Mouse (Mus musculus) kidney, adult 2 months (tissue): ENCODE results near the gene Gdf3. TPM values are rescaled to one million over a fixed set of nuclear protein-coding genes. Genes with fewer than 3 reads are reported as not detected.

Experiments used
- DNase-seq: peaks from one replicate; pipeline ENCODE4 v3.0.0; 2021
- H3K27ac ChIP-seq: fragments of 200-500 bp; 2 replicates; pipeline ENCODE4 v1.5.1; 2012; ENCODE audit warnings: low read depth, low read length, control low read depth, inconsistent platforms; ENCODE audit not compliant: insufficient read depth
- H3K27me3 ChIP-seq: fragments of 200-500 bp; replicated peaks from 2 replicates; pipeline ENCODE4 v1.6.1; 2012; ENCODE audit warnings: mild to moderate bottlenecking, moderate library complexity, low read length, inconsistent platforms; ENCODE audit not compliant: control insufficient read depth, insufficient read depth
- H3K36me3 ChIP-seq: fragments of 200-500 bp; 2 replicates; pipeline ENCODE4 v1.6.1; 2012; ENCODE audit warnings: mild to moderate bottlenecking, moderate library complexity, low read length, inconsistent platforms; ENCODE audit not compliant: control insufficient read depth, insufficient read depth
- H3K4me1 ChIP-seq: fragments of 200-500 bp; 2 replicates; pipeline ENCODE4 v1.6.1; 2011; ENCODE audit warnings: low read length; ENCODE audit not compliant: control insufficient read depth, insufficient read depth
- H3K4me3 ChIP-seq: fragments of 200-500 bp; 2 replicates; pipeline ENCODE4 v1.5.1; 2011; ENCODE audit warnings: mild to moderate bottlenecking, low read depth, low read length, control low read depth; ENCODE audit not compliant: insufficient read depth
- CTCF ChIP-seq: fragments of 200-500 bp; conservative IDR thresholded peaks from 2 replicates; pipeline ENCODE4 v1.5.1; 2011; ENCODE audit warnings: low read depth, mild to moderate bottlenecking, control low read depth, low read length, moderate library complexity, mixed read lengths; ENCODE audit not compliant: insufficient read depth, insufficient read length
- POLR2A ChIP-seq: fragments of 200-500 bp; IDR thresholded peaks from one replicate; pipeline ENCODE4 v1.6.1; 2011; ENCODE audit warnings: low read depth, low read length, control low read depth
- WGBS: fragments of 180-500 bp; shearing (Covaris S2); methylation state at CpG from one replicate; pipeline ENCODE4 v1.1.7; 2018; 5-methylcytosine and 5-hydroxymethylcytosine counted together
- polyA plus RNA-seq: library from polyadenylated mRNA; depleted of rRNA; stranded (reverse); fragments of >200 nt; gene quantifications from 2 replicates; pipeline ENCODE4 v1.2.3, GENCODE M21; 2012

Gene Gdf3
- polyA plus RNA-seq, 1 experiment: not detected

- H3K27me3 ChIP-seq: no peaks in the 10 kb centered on the region
- no peak overlapping the region for H3K4me3 ChIP-seq
- TF ChIP-seq POLR2A: no peak
- TF ChIP-seq CTCF: peak; percentile 43
- H3K36me3 ChIP-seq: no peaks in the 10 kb centered on the region
- WGBS: 54% methylated on average over 3 of the region's 3 CpGs
- H3K4me1 ChIP-seq: no peaks in the 10 kb centered on the region
- H3K27ac ChIP-seq: 0 out of 2 replicates have a peak overlapping the region, but pooled peaks have one; percentile 6
- peak; percentile 82 for DNase-seq
Measured at GRCm38 (mm10) chr6:122636666-122637065, 26.8 kb upstream of the Gdf3 start.

GRCm38 (mm10) chr6:122635315-122635714, 25.4 kb upstream of the Gdf3 start:
- 79% methylated on average over 7 of the region's 7 CpGs for WGBS
- DNase-seq: peak; percentile 38

GRCm38 (mm10) chr6:122633411-122633810, 23.5 kb upstream of the Gdf3 start:
- no peaks in the 10 kb centered on the region for H3K27me3 ChIP-seq
- no peak overlapping the region for H3K27ac ChIP-seq
- TF ChIP-seq POLR2A (no peak), CTCF (peak; percentile 70)
- peak; percentile 54 for DNase-seq
- H3K4me1 ChIP-seq: no peaks in the 10 kb centered on the region
- H3K36me3 ChIP-seq: no peaks in the 10 kb centered on the region
- 44% methylated on average over 9 of the region's 9 CpGs for WGBS
- no peak overlapping the region for H3K4me3 ChIP-seq

More at GRCm38 (mm10) chr6:122635315-122635714, 25.4 kb upstream of the Gdf3 start:
- Histone ChIP-seq H3K4me3 (no peak overlapping the region), H3K27ac (no peak overlapping the region), H3K4me1 (no peaks in the 10 kb centered on the region), H3K36me3 (no peaks in the 10 kb centered on the region), H3K27me3 (no peaks in the 10 kb centered on the region)
- TF ChIP-seq CTCF (no peak), POLR2A (no peak)

DNA sequence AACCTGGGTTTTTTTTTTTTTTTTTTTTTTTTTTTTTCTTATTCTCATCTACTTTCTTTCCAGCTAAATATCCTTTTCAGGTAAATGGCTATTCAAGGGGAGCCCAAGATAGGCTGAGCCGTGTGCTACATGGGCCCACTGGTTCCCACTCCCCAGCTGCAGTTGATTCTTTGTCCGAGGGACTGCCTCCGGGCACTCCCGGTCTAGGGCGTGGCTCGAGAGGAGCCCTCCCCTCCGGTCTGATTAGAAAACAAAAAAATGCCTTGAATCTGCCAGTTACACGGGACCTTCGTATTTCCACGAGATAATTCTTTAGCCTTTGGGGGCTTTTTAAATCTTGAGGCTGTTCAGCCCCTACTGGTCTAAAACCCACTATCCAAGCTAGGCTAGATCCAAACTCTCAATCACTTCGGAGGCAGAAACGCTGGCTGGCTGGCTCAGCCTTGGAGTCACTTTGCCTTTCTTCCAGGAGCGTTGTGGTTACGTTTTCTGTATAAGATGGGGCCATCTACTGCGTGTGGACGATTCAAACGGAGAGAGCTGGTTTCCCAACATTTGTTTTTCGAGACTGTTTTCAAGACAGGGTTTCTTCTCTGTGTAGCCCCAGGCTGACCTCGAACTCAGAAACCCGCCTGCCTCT, 17.7 kb upstream of the Gdf3 start:
- no peak overlapping the region for H3K27ac ChIP-seq
- DNase-seq: no peak

DNA sequence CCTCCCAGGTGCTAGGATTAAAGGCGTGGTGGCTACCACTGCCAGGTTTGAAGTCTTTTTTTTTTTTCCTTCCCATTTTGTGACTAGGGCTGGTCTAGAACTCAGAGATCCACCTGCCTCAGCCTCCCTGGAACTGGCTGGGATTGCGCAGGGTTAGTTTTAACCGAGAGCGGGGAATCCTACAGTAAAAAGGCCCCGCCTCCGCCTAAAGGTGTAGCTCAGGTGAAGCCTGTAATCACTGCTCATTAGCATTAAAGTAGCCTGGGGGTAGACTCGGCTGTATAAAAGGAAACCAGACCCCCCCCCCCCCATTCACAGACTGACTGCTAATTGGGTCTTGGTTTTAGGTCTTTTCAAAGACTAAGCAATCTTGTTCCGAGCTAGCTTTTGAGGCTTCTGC, 16.2 kb upstream of the Gdf3 start, which contains the start of gene Dppa3:
Gene Dppa3 (plus strand): TSS at position 301 of the 400 bp plus-strand sequence.
- Histone ChIP-seq H3K4me3 (no peak within 1 kb of the TSS), H3K27ac (no peak within 1 kb of the TSS; the same call in 1 of the 2 replicates)
- DNase-seq: no peak

More for the DNA sequence above, 17.7 kb upstream of the Gdf3 start:
- TF ChIP-seq CTCF (no peak), POLR2A (no peak)
- H3K27me3 ChIP-seq: no peaks in the 10 kb centered on the region
- H3K4me3 ChIP-seq: no peak overlapping the region
- H3K4me1 ChIP-seq: no peaks in the 10 kb centered on the region
- 39% methylated on average over 20 of the region's 20 CpGs for WGBS
- H3K36me3 ChIP-seq: no peaks in the 10 kb centered on the region

GRCm38 (mm10) chr6:122625156-122625555, 15.3 kb upstream of the Gdf3 start:
- WGBS: 42% methylated on average over 4 of the region's 4 CpGs
- Histone ChIP-seq H3K27me3 (no peaks in the 10 kb centered on the region), H3K4me1 (no peaks in the 10 kb centered on the region), H3K36me3 (no peaks in the 10 kb centered on the region), H3K27ac (no peak overlapping the region; the same call in 1 of the 2 replicates), H3K4me3 (no peak overlapping the region)
- TF ChIP-seq POLR2A (no peak), CTCF (no peak)
- peak; percentile 95 for DNase-seq

More for the DNA sequence above, 16.2 kb upstream of the Gdf3 start, which contains the start of gene Dppa3:
- 92% methylated on average over 8 of the region's 8 CpGs for WGBS
- no peak for TF ChIP-seq POLR2A
- TF ChIP-seq CTCF: no peak
- Histone ChIP-seq H3K27me3 (no peaks in the 10 kb centered on the region), H3K36me3 (no peaks in the 10 kb centered on the region), H3K4me1 (no peaks in the 10 kb centered on the region)

DNA sequence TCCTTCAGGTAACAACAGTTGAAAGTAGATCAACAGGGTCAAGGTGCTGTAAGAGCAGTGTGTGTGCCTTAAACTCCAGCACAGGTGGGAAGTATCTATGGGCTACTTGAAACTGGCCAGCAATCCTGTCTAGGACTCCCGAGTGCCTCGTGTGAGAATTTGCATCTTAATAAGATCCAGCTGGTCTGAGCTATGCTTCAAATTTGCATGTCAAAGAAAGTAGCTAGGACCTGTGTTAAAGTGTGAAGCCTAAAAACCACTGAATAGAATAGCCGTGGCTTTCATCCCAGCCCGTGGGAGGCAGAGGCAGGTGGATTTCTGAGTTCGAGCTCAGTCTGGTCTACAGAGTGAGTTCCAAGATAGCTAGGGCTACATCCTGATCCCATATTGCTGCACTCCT, 14.6 kb upstream of the Gdf3 start:
- no peak for DNase-seq
- no peak overlapping the region for H3K4me3 ChIP-seq
- H3K27me3 ChIP-seq: no peaks in the 10 kb centered on the region
- H3K36me3 ChIP-seq: no peaks in the 10 kb centered on the region
- 47% methylated on average over 5 of the region's 5 CpGs for WGBS
- H3K4me1 ChIP-seq: no peaks in the 10 kb centered on the region
- TF ChIP-seq CTCF: no peak
- TF ChIP-seq POLR2A: no peak
- peak overlapping the region; percentile 7; the same call in 1 of the 2 replicates for H3K27ac ChIP-seq
